In genomic region chr2:101364256-101364655, GRCm38 (mm10) we compare ENCODE assay signal across 26 mouse cellular contexts.
DNase-seq lines count a peak whose midpoint lies in the region; ATAC-seq lines count a peak whose summit lies in the region.
"Had no signal": no experiment of that assay in that cellular context is flagged by ENCODE, and none has a peak within 500 bp of the region (broad histone marks: within the 10 kb centered on the region; RNA-seq: fewer than 3 reads in every experiment).

No protein-coding gene starts in this region.

- DNase-seq in forebrain, embryonic 11.5 days (ENCODE audit: low spot score) = no peak
- no peak for DNase-seq in midbrain, embryonic 11.5 days (ENCODE audit: low spot score, missing footprints)
- DNase-seq in embryo, embryonic 11 days = peak; percentile 25
- DNase-seq in mesoderm, embryonic 11.5 days (ENCODE audit: low read depth, low spot score) = peak; percentile 43
- no peak for DNase-seq in left cerebral cortex, adult 11 months (ENCODE audit: low spot score)
- DNase-seq: adrenal gland, adult 8-10 months; cerebellum, adult 8-10 months; cerebellum, postnatal 36 days; gastrocnemius, postnatal 10 days; heart, postnatal 10 days; kidney, adult 8-10 months; kidney, postnatal 4 days; liver, embryonic 13.5 days; lung, adult 18-20 months; thymus, postnatal 4 days had no signal

- H3K4me2 ChIP-seq in forebrain, embryonic 11.5 days (ENCODE audit: low read depth, low read length, severe bottlenecking) = no peak overlapping the region
- no peak overlapping the region for H3K4me2 ChIP-seq in forebrain, embryonic 12.5 days
- H3K4me2 ChIP-seq in midbrain, embryonic 11.5 days = no peak overlapping the region
- no peak overlapping the region for H3K4me2 ChIP-seq in midbrain, embryonic 13.5 days (replicated peaks)
- H3K4me2 ChIP-seq: embryonic facial prominence, embryonic 12.5 days; heart, embryonic 13.5 days; limb, embryonic 15.5 days; liver, embryonic 13.5 days; midbrain, embryonic 12.5 days had no signal

- H3K4me3 ChIP-seq in forebrain, embryonic 11.5 days (ENCODE audit: low read depth, low read length) = no peak overlapping the region
- H3K4me3 ChIP-seq in forebrain, embryonic 12.5 days (replicated peaks) = no peak overlapping the region
- H3K4me3 ChIP-seq in midbrain, embryonic 11.5 days (ENCODE audit: low read depth, low read length) = no peak overlapping the region
- no peak overlapping the region for H3K4me3 ChIP-seq in midbrain, embryonic 13.5 days (replicated peaks)
- H3K4me3 ChIP-seq: embryonic facial prominence, embryonic 12.5 days; heart, embryonic 13.5 days; limb, embryonic 10.5 days; limb, embryonic 15.5 days; liver, embryonic 13.5 days; midbrain, embryonic 12.5 days had no signal

- 0 out of 2 replicates have a peak, but pooled peaks have one; percentile 29 for ATAC-seq in forebrain, embryonic 11.5 days (replicated peaks; ENCODE audit: low FRiP score)
- no peak for ATAC-seq in forebrain, embryonic 12.5 days (ENCODE audit: low FRiP score)
- 0 out of 2 replicates have a peak, but pooled peaks have one; percentile 46 for ATAC-seq in midbrain, embryonic 11.5 days (ENCODE audit: low FRiP score)
- ATAC-seq in midbrain, embryonic 13.5 days = no peak
- ATAC-seq: intestine, embryonic 16.5 days; lung, postnatal 0 days had no signal

- WGBS in forebrain, embryonic 11.5 days = 32% methylated on average over 3 of the region's 3 CpGs
- WGBS in forebrain, embryonic 12.5 days = 36% methylated on average over 3 of the region's 3 CpGs
- WGBS in midbrain, embryonic 11.5 days = 38% methylated on average over 3 of the region's 3 CpGs
- WGBS in midbrain, embryonic 13.5 days = 41% methylated on average over 3 of the region's 3 CpGs

- no peaks in the 10 kb centered on the region for H3K27me3 ChIP-seq in forebrain, embryonic 11.5 days (ENCODE audit: control insufficient read depth, insufficient read depth, low read length)
- no peaks in the 10 kb centered on the region for H3K27me3 ChIP-seq in forebrain, embryonic 12.5 days
- H3K27me3 ChIP-seq in midbrain, embryonic 11.5 days (ENCODE audit: control insufficient read depth, insufficient read depth, low read length) = no peaks in the 10 kb centered on the region
- H3K27me3 ChIP-seq in midbrain, embryonic 13.5 days = no peaks in the 10 kb centered on the region
- H3K27me3 ChIP-seq: embryonic facial prominence, embryonic 12.5 days; heart, embryonic 13.5 days; limb, embryonic 15.5 days; liver, embryonic 13.5 days; midbrain, embryonic 12.5 days had no signal

- H3K9ac ChIP-seq in forebrain, embryonic 11.5 days (ENCODE audit: low read length) = no peak overlapping the region
- H3K9ac ChIP-seq in forebrain, embryonic 12.5 days = no peak overlapping the region
- H3K9ac ChIP-seq in midbrain, embryonic 11.5 days (ENCODE audit: low read length) = no peak overlapping the region
- H3K9ac ChIP-seq in midbrain, embryonic 13.5 days (replicated peaks) = no peak overlapping the region
- H3K9ac ChIP-seq: embryonic facial prominence, embryonic 12.5 days; heart, embryonic 13.5 days; limb, embryonic 15.5 days; liver, embryonic 13.5 days; midbrain, embryonic 12.5 days had no signal

- H3K4me1 ChIP-seq in forebrain, embryonic 11.5 days (replicated peaks; ENCODE audit: control insufficient read depth, insufficient read depth, low read length) = no peaks in the 10 kb centered on the region
- H3K4me1 ChIP-seq in forebrain, embryonic 12.5 days = no peaks in the 10 kb centered on the region
- H3K4me1 ChIP-seq in midbrain, embryonic 11.5 days (ENCODE audit: control insufficient read depth, insufficient read depth, low read length) = no peaks in the 10 kb centered on the region
- no peaks in the 10 kb centered on the region for H3K4me1 ChIP-seq in midbrain, embryonic 13.5 days (replicated peaks)
- H3K4me1 ChIP-seq: embryonic facial prominence, embryonic 12.5 days; heart, embryonic 13.5 days; limb, embryonic 10.5 days; limb, embryonic 15.5 days; midbrain, embryonic 12.5 days had no signal

- no peaks in the 10 kb centered on the region for H3K36me3 ChIP-seq in forebrain, embryonic 11.5 days (ENCODE audit: control insufficient read depth, insufficient read depth, low read length)
- H3K36me3 ChIP-seq in forebrain, embryonic 12.5 days (replicated peaks) = no peaks in the 10 kb centered on the region
- no peaks in the 10 kb centered on the region for H3K36me3 ChIP-seq in midbrain, embryonic 11.5 days (ENCODE audit: control insufficient read depth, insufficient read depth, low read length)
- no peaks in the 10 kb centered on the region for H3K36me3 ChIP-seq in midbrain, embryonic 13.5 days
- H3K36me3 ChIP-seq: embryonic facial prominence, embryonic 12.5 days; G1E; heart, embryonic 13.5 days; limb, embryonic 10.5 days; limb, embryonic 15.5 days; liver, embryonic 13.5 days; midbrain, embryonic 12.5 days had no signal

- H3K9me3 ChIP-seq in forebrain, embryonic 11.5 days (ENCODE audit: control insufficient read depth, low read length) = no peaks in the 10 kb centered on the region
- no peaks in the 10 kb centered on the region for H3K9me3 ChIP-seq in forebrain, embryonic 12.5 days
- H3K9me3 ChIP-seq in midbrain, embryonic 11.5 days (ENCODE audit: control insufficient read depth, low read length) = no peaks in the 10 kb centered on the region
- H3K9me3 ChIP-seq in midbrain, embryonic 13.5 days = no peaks in the 10 kb centered on the region
- H3K9me3 ChIP-seq: embryonic facial prominence, embryonic 12.5 days; G1E; heart, embryonic 13.5 days; limb, embryonic 10.5 days; limb, embryonic 15.5 days; liver, embryonic 13.5 days; midbrain, embryonic 12.5 days had no signal

- H3K27ac ChIP-seq in forebrain, embryonic 11.5 days (ENCODE audit: low read depth, low read length) = no peak overlapping the region
- no peak overlapping the region for H3K27ac ChIP-seq in forebrain, embryonic 12.5 days
- no peak overlapping the region for H3K27ac ChIP-seq in midbrain, embryonic 11.5 days (ENCODE audit: low read depth, low read length)
- H3K27ac ChIP-seq in midbrain, embryonic 13.5 days = no peak overlapping the region
- H3K27ac ChIP-seq: embryonic facial prominence, embryonic 12.5 days; heart, embryonic 13.5 days; kidney, postnatal 0 days; limb, embryonic 10.5 days; limb, embryonic 15.5 days; liver, embryonic 13.5 days; midbrain, embryonic 12.5 days had no signal

Comparison
In these comparisons a context has a peak if more than half of its experiments do, and no peak if none do; other contexts are left out.
1. ATAC-seq: peak in forebrain, embryonic 11.5 days (single experiment) and midbrain, embryonic 11.5 days (single experiment); none in forebrain, embryonic 12.5 days (single experiment) and midbrain, embryonic 13.5 days (single experiment).
2. DNase-seq: peak in embryo, embryonic 11 days (single experiment) and mesoderm, embryonic 11.5 days (single experiment); none in forebrain, embryonic 11.5 days (single experiment), midbrain, embryonic 11.5 days (single experiment) and left cerebral cortex, adult 11 months (single experiment).